Mouse (Mus musculus): ENCODE results near the gene Dock7.

GRCm38 (mm10) chr4:99156641-99157307, 36.1 kb upstream of the Dock7 start:
- TF ChIP-seq CTCF (IDR thresholded peaks at IDR 0.05; ENCODE audit: insufficient read depth, low read length) (no peak), POLR2A (IDR thresholded peaks at IDR 0.05; ENCODE audit: borderline replicate concordance, extremely low read depth, low read depth, low read length) (no peak)
